Mouse (Mus musculus) forebrain, embryonic 13.5 days (tissue): ENCODE data around the gene Ttc39b. TPM values are rescaled to one million over a fixed set of nuclear protein-coding genes. Genes with fewer than 3 reads are reported as not detected.

Source experiments
- ATAC-seq: fragments of 200-750 bp; cut with Nextera tagmentation; 2 replicates; pipeline ENCODE4 v1.8.0; 2017
- H3K27ac ChIP-seq: fragments of 300-500 bp; sonication (generic); 2 replicates; pipeline ENCODE4 v1.5.1; 2015; ENCODE audit warnings: inconsistent platforms, mild to moderate bottlenecking, moderate library complexity
- H3K27me3 ChIP-seq: fragments of 300-500 bp; sonication (generic); 2 replicates; pipeline ENCODE4 v1.6.1; 2015; ENCODE audit warnings: mild to moderate bottlenecking, inconsistent platforms
- H3K36me3 ChIP-seq: fragments of 300-500 bp; sonication (generic); 2 replicates; pipeline ENCODE4 v1.6.1; 2015; ENCODE audit warnings: mild to moderate bottlenecking, inconsistent platforms; ENCODE audit not compliant: poor library complexity, severe bottlenecking
- H3K4me1 ChIP-seq: fragments of 300-500 bp; sonication (generic); 2 replicates; pipeline ENCODE4 v1.6.1; 2015; ENCODE audit warnings: inconsistent platforms
- H3K4me2 ChIP-seq: fragments of 300-500 bp; sonication (generic); 2 replicates; pipeline ENCODE4 v1.6.1; 2015; ENCODE audit warnings: inconsistent platforms, mild to moderate bottlenecking, moderate library complexity
- H3K4me3 ChIP-seq: fragments of 300-500 bp; sonication (generic); 2 replicates; pipeline ENCODE4 v1.5.1; 2015; ENCODE audit warnings: mild to moderate bottlenecking, inconsistent platforms
- H3K9ac ChIP-seq: fragments of 300-500 bp; sonication (generic); 2 replicates; pipeline ENCODE4 v1.6.1; 2015; ENCODE audit warnings: mild to moderate bottlenecking, inconsistent platforms
- H3K9me3 ChIP-seq: fragments of 300-500 bp; sonication (generic); replicated peaks from 2 replicates; pipeline ENCODE4 v1.6.1; 2016; ENCODE audit warnings: inconsistent platforms
- WGBS: fragments of 180-500 bp; shearing (Covaris S2); methylation state at CpG from one replicate; pipeline ENCODE4 v1.1.7; 2015; 5-methylcytosine and 5-hydroxymethylcytosine counted together
- polyA plus RNA-seq: library from polyadenylated mRNA; unstranded; fragments of >200 nt; fragmentation: Nextera tagmentation; extraction: Ambion mirVana; gene quantifications from 2 replicates; pipeline ENCODE4 v1.2.1, GENCODE M21; 2015

Gene Ttc39b
- polyA plus RNA-seq, 1 experiment from 2014 or later, result 12.8 TPM

GRCm38 (mm10) chr4:83217128-83217527 lies 106.9 kb downstream of the Ttc39b start:
- H3K4me2 ChIP-seq, result no peak overlapping the region
- no peak overlapping the region for H3K9ac ChIP-seq
- WGBS, result 90% methylated on average over 5 of the region's 5 CpGs
- H3K9me3 ChIP-seq, result no peaks in the 10 kb centered on the region
- H3K4me1 ChIP-seq, result peaks cover 17% of the 10 kb centered on the region
- no peaks in the 10 kb centered on the region for H3K36me3 ChIP-seq
- ATAC-seq, result no peak
- no peak overlapping the region for H3K27ac ChIP-seq
- H3K4me3 ChIP-seq, result no peak overlapping the region
- no peaks in the 10 kb centered on the region for H3K27me3 ChIP-seq

- 70% methylated on average over 7 of the region's 7 CpGs for WGBS
- ATAC-seq, result no peak
- no peaks in the 10 kb centered on the region for H3K36me3 ChIP-seq
These were observed 107.7 kb downstream of the Ttc39b start for GRCm38 (mm10) chr4:83216381-83216780.

GRCm38 (mm10) chr4:83215776-83216175 lies 108.3 kb downstream of the Ttc39b start:
- no peaks in the 10 kb centered on the region for H3K9me3 ChIP-seq
- ATAC-seq, result 0 out of 2 replicates have a peak, but pooled peaks have one; percentile 3
- H3K4me3 ChIP-seq, result no peak overlapping the region
- H3K9ac ChIP-seq, result no peak overlapping the region
- WGBS, result 90% methylated on average over 1 of the region's 1 CpGs
- no peaks in the 10 kb centered on the region for H3K36me3 ChIP-seq
- peaks cover 17% of the 10 kb centered on the region for H3K4me1 ChIP-seq
- H3K27me3 ChIP-seq, result no peaks in the 10 kb centered on the region
- H3K4me2 ChIP-seq, result no peak overlapping the region
- peak overlapping the region; percentile 77 for H3K27ac ChIP-seq

More at GRCm38 (mm10) chr4:83216381-83216780, 107.7 kb downstream of the Ttc39b start:
- H3K27ac ChIP-seq, result no peak overlapping the region
- H3K9ac ChIP-seq, result no peak overlapping the region
- H3K27me3 ChIP-seq, result no peaks in the 10 kb centered on the region
- peaks cover 17% of the 10 kb centered on the region for H3K4me1 ChIP-seq
- no peak overlapping the region for H3K4me2 ChIP-seq
- H3K4me3 ChIP-seq, result no peak overlapping the region
- H3K9me3 ChIP-seq, result no peaks in the 10 kb centered on the region

GRCm38 (mm10) chr4:83214822-83215558 lies 109.1 kb downstream of the Ttc39b start:
- H3K27ac ChIP-seq, result peak overlapping the region; percentile 77
- H3K27me3 ChIP-seq, result no peaks in the 10 kb centered on the region
- H3K9ac ChIP-seq, result no peak overlapping the region
- WGBS, result 34% methylated on average over 9 of the region's 9 CpGs
- no peaks in the 10 kb centered on the region for H3K36me3 ChIP-seq
- no peak overlapping the region for H3K4me2 ChIP-seq
- peak; percentile 40 for ATAC-seq
- H3K4me3 ChIP-seq, result no peak overlapping the region
- no peaks in the 10 kb centered on the region for H3K9me3 ChIP-seq
- peaks cover 17% of the 10 kb centered on the region for H3K4me1 ChIP-seq

GRCm38 (mm10) chr4:83213752-83214151 lies 110.3 kb downstream of the Ttc39b start:
- Histone ChIP-seq H3K27me3 (no peaks in the 10 kb centered on the region), H3K36me3 (no peaks in the 10 kb centered on the region), H3K27ac (no peak overlapping the region), H3K4me3 (no peak overlapping the region), H3K9ac (no peak overlapping the region), H3K9me3 (no peaks in the 10 kb centered on the region), H3K4me1 (peaks cover 17% of the 10 kb centered on the region), H3K4me2 (no peak overlapping the region)
- WGBS, result 92% methylated on average over 6 of the region's 6 CpGs
- ATAC-seq, result no peak

GRCm38 (mm10) chr4:83211709-83212108 lies 112.3 kb downstream of the Ttc39b start:
- Histone ChIP-seq H3K4me3 (no peak overlapping the region), H3K27ac (no peak overlapping the region; the same call in 1 of the 2 replicates), H3K9me3 (no peaks in the 10 kb centered on the region), H3K4me1 (peaks cover 35% of the 10 kb centered on the region), H3K9ac (no peak overlapping the region), H3K27me3 (no peaks in the 10 kb centered on the region), H3K36me3 (no peaks in the 10 kb centered on the region), H3K4me2 (no peak overlapping the region)
- no peak for ATAC-seq
- WGBS, result 69% methylated on average over 12 of the region's 12 CpGs

- Histone ChIP-seq H3K4me3 (no peak overlapping the region), H3K4me2 (no peak overlapping the region), H3K27me3 (no peaks in the 10 kb centered on the region), H3K36me3 (no peaks in the 10 kb centered on the region), H3K9me3 (no peaks in the 10 kb centered on the region), H3K9ac (no peak overlapping the region), H3K27ac (no peak overlapping the region), H3K4me1 (peaks cover 33% of the 10 kb centered on the region)
- ATAC-seq, result no peak
- 79% methylated on average over 6 of the region's 6 CpGs for WGBS
These were observed 113.6 kb downstream of the Ttc39b start for GRCm38 (mm10) chr4:83210437-83210836.

GRCm38 (mm10) chr4:83206803-83207586 lies 117.1 kb downstream of the Ttc39b start:
- WGBS, result 16% methylated on average over 10 of the region's 10 CpGs
- Histone ChIP-seq H3K27me3 (no peaks in the 10 kb centered on the region), H3K9me3 (no peaks in the 10 kb centered on the region), H3K4me2 (peak overlapping the region; percentile 34), H3K36me3 (no peaks in the 10 kb centered on the region), H3K4me1 (peaks cover 25% of the 10 kb centered on the region), H3K9ac (no peak overlapping the region), H3K4me3 (no peak overlapping the region), H3K27ac (peak overlapping the region; percentile 87)
- ATAC-seq, result peak; percentile 86

GRCm38 (mm10) chr4:83206416-83206802 lies 117.6 kb downstream of the Ttc39b start:
- Histone ChIP-seq H3K27me3 (no peaks in the 10 kb centered on the region), H3K4me2 (peak overlapping the region; percentile 34), H3K27ac (peak overlapping the region; percentile 87), H3K9me3 (no peaks in the 10 kb centered on the region), H3K36me3 (no peaks in the 10 kb centered on the region), H3K9ac (no peak overlapping the region), H3K4me1 (peaks cover 25% of the 10 kb centered on the region), H3K4me3 (no peak overlapping the region)
- ATAC-seq, result peak; percentile 52
- 40% methylated on average over 2 of the region's 2 CpGs for WGBS

GRCm38 (mm10) chr4:83199391-83199790 lies 124.7 kb downstream of the Ttc39b start:
- H3K4me3 ChIP-seq, result no peak overlapping the region
- H3K36me3 ChIP-seq, result no peaks in the 10 kb centered on the region
- H3K27ac ChIP-seq, result no peak overlapping the region
- no peak overlapping the region for H3K4me2 ChIP-seq
- ATAC-seq, result no peak
- H3K9me3 ChIP-seq, result no peaks in the 10 kb centered on the region
- WGBS, result 85% methylated on average over 8 of the region's 8 CpGs
- H3K27me3 ChIP-seq, result no peaks in the 10 kb centered on the region
- no peaks in the 10 kb centered on the region for H3K4me1 ChIP-seq
- no peak overlapping the region for H3K9ac ChIP-seq

- Histone ChIP-seq H3K36me3 (no peaks in the 10 kb centered on the region), H3K4me3 (no peak overlapping the region), H3K27ac (no peak overlapping the region), H3K27me3 (no peaks in the 10 kb centered on the region), H3K9ac (no peak overlapping the region), H3K4me2 (no peak overlapping the region), H3K4me1 (no peaks in the 10 kb centered on the region), H3K9me3 (no peaks in the 10 kb centered on the region)
- no peak for ATAC-seq
- 82% methylated on average over 3 of the region's 3 CpGs for WGBS
These were observed 125.9 kb downstream of the Ttc39b start for GRCm38 (mm10) chr4:83198123-83198522.

- Histone ChIP-seq H3K9me3 (no peaks in the 10 kb centered on the region), H3K4me2 (no peak overlapping the region), H3K4me3 (no peak overlapping the region), H3K9ac (no peak overlapping the region), H3K27me3 (no peaks in the 10 kb centered on the region), H3K4me1 (peaks cover 17% of the 10 kb centered on the region; the same call in 1 of the 2 replicates), H3K36me3 (no peaks in the 10 kb centered on the region), H3K27ac (no peak overlapping the region)
- no peak for ATAC-seq
- 90% methylated on average over 2 of the region's 2 CpGs for WGBS
These were observed 134.3 kb downstream of the Ttc39b start for GRCm38 (mm10) chr4:83189736-83190135.
